Mouse (Mus musculus) gastrocnemius, adult 18-20 months (tissue): ENCODE measurements at regions not wholly inside any gene's neighbourhood (a gene's known extent, or its start where the extent isn't known, plus 50 kb on each side); places are given as distances from the start of the nearest gene placed in this dataset.

Source experiments
- DNase-seq: peaks from one replicate; pipeline ENCODE4 v3.0.0; 2021; ENCODE audit warnings: low spot score

GRCm38 (mm10) chr6:133904501-133904900, 50.9 kb upstream of the Kap start:
- DNase-seq, result peak; percentile 10

- no peak for DNase-seq
Observed at GRCm38 (mm10) chr6:133934667-133935066, 81.1 kb upstream of the Kap start.

DNA sequence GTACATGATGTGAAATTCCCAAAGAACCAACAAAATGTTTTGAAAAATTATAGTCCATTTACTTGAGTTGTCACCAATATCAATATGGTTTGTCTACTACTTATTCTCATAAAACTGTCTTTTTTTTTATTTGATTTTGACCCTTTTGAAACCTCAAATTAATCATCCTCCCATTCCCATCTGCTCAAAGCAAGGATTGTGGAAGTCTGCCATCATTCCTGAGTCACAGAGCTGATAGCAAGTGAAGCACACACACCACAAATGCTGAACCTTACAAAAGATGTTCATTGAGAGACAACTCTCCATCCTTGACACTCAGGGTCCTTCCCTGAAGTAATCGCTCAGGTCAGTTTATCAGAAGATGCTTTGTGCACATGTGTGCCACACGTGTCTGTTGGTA, 82.1 kb upstream of the Kap start:
- no peak for DNase-seq

DNA sequence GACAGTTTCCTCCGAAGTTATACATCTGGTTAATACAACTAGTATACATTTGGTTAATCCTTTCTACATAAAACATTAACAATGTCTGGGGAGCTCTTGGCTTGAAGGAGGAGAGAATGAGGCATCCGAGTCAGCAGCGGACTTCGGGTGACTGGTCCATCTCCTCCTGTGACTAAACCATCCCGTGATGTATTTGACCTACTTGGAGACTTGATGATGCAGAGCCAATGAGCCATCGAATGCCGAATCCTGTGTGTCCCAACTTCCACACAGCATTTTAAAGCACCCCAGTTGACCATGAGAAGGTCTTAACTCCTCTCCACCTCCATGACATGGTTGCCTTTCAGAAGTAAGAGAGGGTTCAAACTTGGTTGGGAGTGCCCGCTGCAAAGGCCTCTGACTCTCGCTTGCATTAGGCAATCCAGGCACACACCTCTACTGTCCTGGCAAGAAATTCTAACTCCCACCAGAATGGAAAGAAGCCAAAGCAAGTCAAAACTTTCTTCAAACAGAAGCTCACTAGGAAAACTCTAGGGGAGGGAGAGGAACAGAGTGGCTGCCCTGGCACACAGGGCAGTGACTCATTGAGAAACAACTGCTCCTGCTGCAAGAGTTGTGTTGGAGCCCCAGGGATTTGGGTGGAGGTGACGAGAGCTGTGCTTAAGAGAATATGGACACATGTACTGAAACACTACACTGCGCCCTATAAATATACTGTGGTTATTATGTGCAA, 75.4 kb upstream of the Etv6 start:
- no peak for DNase-seq

DNA sequence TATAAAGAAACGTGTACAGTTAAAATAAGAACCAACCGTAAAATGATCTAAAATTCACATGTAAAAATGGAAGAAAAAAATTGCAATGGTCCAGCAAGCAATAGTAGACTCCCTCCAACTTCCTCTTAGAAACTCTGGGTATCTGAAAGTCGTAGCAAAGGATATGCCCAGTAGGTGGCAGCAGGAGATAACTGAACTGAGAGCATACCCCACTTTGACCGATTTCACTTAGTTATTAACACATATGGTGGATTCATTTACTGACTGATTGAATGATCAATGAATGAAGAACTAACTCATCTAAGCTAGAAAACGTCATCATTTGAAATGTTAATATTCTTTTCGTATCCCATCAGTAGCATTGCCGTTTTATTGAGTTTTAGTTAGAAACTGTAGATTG, 74.8 kb upstream of the Etv6 start:
- DNase-seq, result peak; percentile 78

GRCm38 (mm10) chr6:133962641-133963040, 72.9 kb upstream of the Etv6 start:
- DNase-seq, result no peak

DNA sequence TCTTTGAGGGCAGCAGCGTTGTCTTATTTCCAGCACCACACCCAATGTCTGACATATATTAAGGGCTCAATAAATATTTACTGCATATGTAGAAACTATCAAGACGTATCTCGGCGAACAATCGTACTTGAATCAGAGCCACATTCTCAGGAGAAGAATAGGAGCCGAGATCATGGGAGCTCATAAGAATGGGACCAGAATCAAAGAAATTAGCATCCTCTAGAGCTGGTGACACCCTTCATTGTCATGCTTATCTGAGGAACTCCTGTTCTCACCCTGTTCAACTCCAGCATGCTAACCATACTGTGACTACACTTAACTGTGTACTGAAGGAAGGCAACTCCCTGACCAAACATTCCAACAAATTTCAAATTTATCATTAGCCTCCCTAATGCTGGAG, 72.2 kb upstream of the Etv6 start:
- no peak for DNase-seq

DNA sequence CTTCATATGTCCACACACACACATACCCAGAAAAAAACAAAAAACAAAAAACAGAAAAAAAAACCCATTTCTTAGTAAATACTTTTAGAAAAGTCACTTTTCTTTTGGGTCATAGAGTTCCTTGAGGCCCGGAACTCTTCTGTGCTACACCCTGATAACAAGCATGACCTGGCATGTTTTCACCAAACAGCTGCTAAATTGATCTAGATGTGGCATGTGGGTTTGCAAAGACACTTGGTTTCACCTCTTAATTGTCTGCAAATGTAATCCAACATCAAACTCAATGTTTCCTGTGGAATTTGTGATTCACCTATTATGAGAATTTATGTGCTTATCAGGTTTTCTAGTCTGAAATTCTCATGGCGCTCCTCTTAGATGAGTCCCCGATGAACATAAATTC, 68.2 kb upstream of the Etv6 start:
- no peak for DNase-seq

DNA sequence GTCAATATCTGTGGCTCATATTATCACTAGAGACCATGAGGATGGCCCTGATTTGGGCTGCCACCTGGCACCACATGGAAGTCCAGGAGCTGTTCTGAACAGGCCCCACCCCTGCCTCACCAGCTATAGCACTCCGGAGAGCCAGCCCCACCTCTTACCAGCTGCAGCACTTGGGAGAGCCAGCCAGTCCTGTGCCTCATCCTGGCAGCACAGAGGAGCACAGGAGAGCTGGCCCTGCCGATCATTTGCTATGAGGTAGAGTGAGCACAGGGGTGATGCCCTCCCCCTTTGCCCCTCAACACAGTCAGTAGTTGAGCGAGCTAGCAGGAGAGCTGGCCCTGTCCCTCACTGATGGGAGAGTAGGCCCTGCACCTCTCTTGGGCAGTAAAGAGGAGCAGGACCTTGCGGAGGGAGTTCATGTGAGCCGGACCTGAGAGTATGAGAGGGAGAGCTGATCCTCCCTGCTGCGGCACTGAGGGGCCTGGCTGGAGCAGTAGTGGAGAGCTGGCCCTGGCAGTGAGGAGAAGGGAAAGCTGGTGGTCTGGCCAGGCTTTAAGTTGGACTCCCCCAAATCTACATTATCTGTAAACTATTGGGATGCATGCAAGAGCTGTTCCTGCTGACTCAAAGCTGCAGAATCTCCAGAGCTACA, 63.3 kb upstream of the Etv6 start:
- no peak for DNase-seq

DNA sequence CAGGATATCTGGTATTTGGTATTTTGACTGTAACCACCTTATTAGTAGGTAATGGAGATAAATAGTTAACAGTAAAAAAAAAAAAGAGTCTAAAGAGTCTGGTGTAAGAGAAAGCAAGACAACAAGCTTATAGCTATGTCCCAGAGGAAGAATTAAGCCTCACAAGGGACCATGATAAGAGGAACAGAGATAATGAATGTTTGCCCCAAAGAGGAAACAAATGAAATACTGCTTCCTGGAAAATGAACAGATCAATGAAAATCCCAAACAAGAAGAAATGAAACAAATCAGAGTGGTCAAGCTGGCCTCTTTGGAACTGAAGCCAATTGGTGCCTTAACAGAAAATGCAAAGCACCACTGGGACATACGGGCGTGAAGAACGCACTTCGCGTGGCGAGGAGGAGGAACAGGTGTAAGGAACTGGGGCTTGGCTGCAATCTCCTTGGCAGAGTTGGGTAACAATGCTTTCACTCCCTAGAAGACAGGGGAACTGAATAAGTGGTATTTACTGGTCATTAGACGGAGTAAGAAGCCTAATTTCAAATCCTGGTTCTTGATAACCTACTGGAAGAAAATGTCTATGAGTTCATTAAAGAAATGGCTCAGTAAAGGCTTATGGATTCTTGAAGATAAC, 62.2 kb upstream of the Etv6 start:
- no peak for DNase-seq

DNA sequence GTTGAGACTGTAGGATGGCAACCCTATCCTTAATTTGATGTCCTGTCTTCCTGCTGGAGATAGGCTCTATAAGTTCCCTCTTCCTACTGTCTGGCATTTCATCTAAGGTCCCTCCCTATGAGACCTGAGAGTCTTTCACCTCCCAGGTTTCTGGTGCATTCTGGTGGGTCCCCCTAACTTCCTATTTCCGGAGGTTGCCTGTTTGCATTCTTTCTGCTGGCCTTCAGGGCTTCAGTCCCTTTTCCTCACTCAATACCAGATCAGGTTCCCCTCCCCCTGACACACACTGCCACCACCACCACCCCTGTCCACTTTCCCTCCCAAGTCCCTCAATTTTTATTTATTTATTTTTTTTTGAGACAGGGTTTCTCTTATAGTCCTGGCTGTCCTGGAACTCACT, 59.5 kb upstream of the Etv6 start:
- no peak for DNase-seq

DNA sequence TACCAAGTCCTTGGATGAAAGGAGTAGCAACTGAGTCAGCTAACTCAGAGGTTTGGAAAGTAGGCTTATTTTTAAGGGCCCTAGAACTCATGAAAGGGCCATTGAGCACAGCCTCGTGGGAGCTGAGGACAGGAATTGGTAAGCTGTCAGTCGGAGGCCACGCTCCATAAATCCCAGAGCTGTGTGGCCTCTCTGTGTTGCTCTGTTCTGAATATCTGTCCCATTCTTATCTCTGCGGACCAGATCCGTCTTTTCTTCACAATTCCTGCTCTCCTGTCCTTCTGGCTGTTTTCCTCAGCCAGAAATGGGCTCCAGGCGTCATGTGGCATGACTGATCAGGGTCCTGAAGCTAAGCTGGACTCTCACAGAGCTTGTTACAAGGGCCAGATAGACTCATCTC, 58.6 kb upstream of the Etv6 start:
- no peak for DNase-seq

DNA sequence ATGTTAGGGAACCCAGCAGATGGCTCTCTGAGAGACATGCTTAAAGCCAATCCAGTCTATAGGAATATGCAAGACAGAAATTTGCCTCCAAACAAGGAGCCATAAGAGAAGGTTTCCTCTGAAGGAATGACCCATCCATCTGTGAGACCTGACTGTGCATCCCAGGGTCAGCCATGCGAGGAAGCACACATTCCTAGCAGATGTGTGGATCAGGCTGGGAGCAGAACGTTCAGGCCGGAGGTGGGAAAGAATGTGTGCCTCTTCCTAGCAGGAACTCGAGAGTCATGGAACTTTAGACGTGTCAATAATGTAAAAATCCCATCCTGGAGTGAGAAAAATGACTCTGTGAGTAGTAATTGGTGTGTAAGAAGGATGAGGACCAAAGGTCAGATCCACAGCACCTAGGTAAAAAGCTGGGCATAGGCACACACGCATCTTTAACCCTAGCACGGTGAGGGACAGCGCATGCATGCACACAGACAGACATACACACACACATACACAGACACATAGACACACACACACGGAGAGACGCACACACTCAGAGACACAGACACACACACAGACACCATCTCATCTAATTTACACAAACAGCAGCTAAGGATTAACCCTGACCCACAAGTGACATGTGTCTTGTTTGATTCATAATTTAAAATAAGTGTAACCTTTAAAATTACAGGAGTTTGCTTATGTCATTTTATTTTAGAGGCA, 51.5 kb upstream of the Etv6 start:
- no peak for DNase-seq

GRCm38 (mm10) chr6:133984666-133985355, 50.7 kb upstream of the Etv6 start:
- no peak for DNase-seq
